Mouse (Mus musculus) megakaryocyte-erythroid progenitor cell, adult 5-6 weeks (primary cell): ENCODE results near the gene Ptma. TPM values are rescaled to one million over a fixed set of nuclear protein-coding genes. Genes with fewer than 3 reads are reported as not detected.
A peak's percentile ranks its signal among the peaks of the same experiment; 100 is the strongest.

Experiments used
- ATAC-seq: replicated peaks from 2 replicates; pipeline ENCODE4 v1.8.0; 2016; ENCODE audit warnings: mild to moderate bottlenecking, inconsistent platforms; ENCODE audit not compliant: severe bottlenecking, poor library complexity, low FRiP score, low TSS enrichment
- total RNA-seq, 2 experiments: library from RNA; stranded (forward) in 1 of 2; stranded (reverse) in 1 of 2; fragments of 200-1000, 215-1000 nt in 1 of 2; fragments of >200 nt in 1 of 2; fragmentation: Nextera tagmentation in 1 of 2; gene quantifications; 2 replicates each; pipeline ENCODE4 v1.2.3; 2014 to 2017

The Ptma gene
- total RNA-seq, 2 experiments from 2014 or later = 3,273 to 4,983 TPM

DNA sequence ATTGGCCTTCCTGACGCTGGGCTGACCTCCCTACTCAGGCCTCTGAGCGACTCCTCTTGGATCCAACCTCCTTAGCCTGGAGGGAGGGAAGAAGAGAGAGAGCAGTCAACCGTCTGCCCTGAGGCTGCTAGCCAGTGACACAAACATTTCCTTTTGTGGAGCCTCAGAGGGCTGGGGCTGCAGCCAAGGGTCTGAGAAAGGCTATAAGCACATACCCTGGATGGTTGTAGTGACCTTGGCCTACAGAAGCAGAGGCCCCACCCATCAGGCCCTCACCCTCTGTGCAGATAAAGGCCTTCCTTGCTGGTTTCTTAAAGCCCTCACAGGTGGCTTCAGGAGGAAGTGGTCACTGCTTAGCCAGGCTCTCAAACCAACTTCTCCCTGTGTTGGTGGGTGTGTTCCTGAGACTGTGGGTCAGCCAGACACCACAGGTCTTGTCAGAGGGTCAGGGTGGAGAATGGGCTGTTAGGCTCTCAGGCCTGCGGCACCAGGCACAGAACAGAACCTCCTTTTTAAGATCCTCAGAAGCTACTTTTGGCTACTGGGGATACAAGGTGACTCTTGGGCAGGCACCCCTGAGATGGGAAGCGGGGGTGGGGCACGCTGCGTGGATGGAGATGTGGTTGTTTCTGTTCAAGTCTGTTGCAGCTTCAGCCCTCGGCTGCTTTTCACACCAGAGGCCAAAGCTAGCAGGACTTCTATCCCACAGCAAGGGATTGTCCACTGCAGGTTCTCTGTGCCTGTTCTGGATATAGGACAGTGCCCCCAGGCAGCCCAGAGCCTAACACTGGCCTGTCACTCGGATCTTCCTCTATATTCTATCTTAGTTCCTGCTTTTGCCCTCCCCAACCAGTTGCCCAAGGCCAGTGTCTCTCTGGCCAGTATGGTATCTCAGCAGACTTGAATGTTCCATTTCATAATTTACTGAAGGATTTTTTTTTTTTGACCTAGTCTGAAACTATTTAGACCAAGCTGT, 34.1 kb upstream of the Ptma start:
- ATAC-seq = 0 out of 2 replicates have a peak, but pooled peaks have one; percentile 32

- no peak for ATAC-seq
Measured at GRCm38 (mm10) chr1:86493783-86494182, 32.7 kb upstream of the Ptma start.

DNA sequence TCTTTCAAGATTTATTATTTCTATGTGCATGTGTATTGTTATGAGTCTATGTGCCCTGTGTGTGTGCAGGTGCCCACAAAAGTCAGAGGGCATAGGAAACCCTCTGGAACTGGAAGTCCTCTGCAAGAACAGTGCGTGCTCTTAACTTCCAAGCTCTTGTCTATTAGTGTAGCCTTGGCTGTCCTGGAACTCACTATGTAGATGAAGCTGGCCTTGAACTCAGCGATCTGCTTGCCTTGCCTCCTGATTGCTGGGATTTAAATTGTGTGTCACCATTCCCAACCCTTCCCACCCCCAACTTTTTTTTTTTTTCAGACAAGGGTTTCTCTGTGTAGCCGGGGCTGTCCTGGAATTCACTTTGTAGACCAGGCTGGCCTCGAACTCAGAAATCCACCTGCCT, 30.2 kb upstream of the Ptma start:
- ATAC-seq = no peak

- ATAC-seq = no peak
Measured at GRCm38 (mm10) chr1:86497361-86497760, 29.2 kb upstream of the Ptma start.

DNA sequence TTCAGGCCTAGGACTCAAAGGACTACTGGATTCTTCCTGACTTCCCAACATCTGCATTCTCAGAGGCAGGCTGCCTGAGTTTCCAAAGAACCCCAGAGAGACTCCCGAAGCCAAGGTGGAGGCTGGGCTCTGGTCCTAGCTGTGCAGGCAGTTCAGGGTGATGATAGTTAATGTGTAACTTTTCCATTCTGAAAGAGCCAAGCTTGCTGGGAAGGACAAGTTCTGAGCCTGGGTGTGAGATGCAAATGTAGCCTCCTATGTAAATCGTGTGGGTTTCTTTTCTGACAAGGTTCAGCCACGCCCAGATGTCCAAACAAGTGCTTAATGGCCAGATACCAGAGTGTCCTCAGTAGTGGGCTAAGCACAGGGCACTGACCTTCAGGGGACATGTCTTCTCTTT, 28.5 kb upstream of the Ptma start:
- ATAC-seq = no peak

DNA sequence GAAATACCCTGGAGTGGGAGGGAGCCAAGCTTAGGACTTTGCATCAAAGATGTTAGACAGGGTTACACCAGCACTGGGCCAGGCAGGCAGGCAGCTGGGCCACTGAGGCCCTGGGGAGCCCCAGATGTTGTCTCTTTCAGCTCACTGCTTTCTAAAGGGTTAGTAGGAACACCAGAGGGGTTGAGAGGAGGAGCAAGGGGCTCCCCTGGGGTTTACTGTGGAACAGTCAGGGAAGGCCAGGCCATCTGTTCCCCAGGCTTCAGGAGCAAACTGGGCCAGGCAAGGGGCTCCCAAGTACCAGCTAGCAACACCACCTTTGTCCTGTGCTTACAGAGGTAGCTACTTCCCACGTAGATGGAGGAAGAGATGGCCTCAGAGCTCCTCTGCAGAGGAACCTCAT, 27.9 kb upstream of the Ptma start:
- no peak for ATAC-seq

DNA sequence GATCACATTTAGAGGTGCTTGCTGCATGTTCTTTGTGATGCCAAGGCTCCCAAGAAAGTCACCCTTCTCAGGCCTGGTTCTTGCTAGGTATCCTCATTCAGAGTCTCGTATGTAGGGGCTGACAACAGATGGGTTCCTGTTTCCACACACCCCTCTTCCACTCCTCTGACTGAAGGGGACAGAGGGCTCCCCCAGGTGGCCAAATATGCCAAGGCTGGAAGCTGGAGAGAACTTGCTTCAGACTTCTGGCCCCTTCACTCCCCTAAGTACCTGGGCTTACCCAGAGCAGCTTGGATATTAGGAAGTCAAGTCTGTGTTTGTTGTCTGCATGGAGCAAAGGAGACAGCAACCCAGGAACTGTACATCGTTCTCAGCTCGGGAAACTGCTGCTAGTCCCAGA, 26.6 kb upstream of the Ptma start:
- no peak for ATAC-seq

- no peak for ATAC-seq
Measured at GRCm38 (mm10) chr1:86500681-86501080, 25.8 kb upstream of the Ptma start.

GRCm38 (mm10) chr1:86501114-86501532, 25.4 kb upstream of the Ptma start:
- ATAC-seq = peak; percentile 36

GRCm38 (mm10) chr1:86501559-86501958, 25.0 kb upstream of the Ptma start:
- peak; percentile 22 for ATAC-seq

DNA sequence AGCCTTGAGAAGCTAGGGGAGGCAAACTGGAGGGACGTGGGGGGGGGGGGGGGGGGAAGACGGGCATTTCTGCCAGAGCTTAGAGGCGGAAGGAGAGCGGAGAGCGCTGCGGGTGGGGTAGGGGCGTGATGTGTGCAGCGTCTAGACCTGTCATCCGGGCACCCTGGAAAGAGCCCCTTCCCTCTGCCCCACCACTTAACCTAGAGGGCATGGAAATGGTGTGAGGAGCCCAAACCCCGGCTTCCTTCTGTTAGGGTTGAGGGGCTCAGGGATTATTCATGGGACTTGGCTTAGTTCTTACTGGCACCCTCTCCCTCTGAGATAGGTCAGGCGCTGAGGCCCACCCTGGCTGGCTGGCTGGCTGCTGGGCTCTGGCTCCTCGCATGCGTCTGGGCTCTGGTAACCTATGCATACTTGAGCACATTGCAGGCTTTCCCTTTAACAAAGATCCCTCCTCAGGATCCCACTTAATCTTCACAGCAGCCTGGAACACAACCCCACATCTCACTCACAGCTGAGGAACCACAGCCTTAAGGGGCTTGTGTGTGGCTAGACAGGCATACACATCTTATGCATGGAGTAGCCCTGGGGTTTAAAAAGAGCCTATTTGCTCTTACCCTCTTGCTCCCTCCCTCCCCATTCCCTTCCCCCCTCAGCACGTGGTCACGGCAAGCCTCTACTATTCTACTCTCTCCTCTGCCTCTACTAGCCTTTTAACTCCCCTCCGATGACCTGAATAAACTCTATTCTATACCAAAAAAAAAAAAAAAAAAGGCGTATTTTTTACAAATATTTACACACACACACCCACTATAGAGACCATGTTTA, 24.1 kb upstream of the Ptma start:
- no peak for ATAC-seq

GRCm38 (mm10) chr1:86503165-86503747, 23.3 kb upstream of the Ptma start:
- ATAC-seq = no peak

DNA sequence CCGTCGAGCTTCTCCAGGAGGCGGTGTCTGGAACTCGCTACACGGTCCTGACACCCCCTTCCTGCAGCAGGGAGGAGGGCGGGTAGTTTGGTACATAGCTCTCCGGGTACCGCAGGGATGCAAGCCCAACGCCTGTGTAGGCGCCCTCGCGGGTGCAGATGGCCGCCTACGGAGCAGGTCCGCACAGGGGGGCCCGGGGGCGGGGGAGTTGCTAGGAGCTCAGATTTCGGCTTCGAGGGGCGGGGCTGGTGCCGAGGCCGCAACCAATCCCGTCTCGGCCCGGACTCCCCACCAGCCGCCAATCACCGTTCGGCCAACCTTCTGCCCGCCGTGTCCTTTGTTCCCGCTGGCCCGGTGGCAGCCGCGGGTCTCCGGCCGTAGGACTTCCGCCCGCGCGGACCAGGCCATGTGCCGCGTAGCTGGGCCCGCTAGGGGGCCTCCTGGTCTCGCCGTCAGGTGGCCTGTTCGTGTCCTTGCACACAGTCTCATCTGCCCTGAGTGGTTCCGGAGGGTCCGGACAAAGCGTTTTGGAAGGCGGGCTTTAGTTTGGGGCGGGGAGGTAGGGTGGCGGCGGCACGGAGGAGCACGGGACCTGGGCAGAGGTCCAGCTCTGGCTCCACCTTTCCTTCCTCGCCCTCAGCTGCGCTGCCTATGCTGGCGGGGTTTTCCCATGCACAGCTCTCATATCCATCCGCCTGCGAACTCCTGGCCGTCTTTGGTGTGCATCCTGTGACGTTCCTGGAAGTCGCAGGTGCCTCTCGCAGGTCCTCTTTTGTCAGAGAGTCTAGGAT, 22.4 kb upstream of the Ptma start:
- ATAC-seq = peak; percentile 64

DNA sequence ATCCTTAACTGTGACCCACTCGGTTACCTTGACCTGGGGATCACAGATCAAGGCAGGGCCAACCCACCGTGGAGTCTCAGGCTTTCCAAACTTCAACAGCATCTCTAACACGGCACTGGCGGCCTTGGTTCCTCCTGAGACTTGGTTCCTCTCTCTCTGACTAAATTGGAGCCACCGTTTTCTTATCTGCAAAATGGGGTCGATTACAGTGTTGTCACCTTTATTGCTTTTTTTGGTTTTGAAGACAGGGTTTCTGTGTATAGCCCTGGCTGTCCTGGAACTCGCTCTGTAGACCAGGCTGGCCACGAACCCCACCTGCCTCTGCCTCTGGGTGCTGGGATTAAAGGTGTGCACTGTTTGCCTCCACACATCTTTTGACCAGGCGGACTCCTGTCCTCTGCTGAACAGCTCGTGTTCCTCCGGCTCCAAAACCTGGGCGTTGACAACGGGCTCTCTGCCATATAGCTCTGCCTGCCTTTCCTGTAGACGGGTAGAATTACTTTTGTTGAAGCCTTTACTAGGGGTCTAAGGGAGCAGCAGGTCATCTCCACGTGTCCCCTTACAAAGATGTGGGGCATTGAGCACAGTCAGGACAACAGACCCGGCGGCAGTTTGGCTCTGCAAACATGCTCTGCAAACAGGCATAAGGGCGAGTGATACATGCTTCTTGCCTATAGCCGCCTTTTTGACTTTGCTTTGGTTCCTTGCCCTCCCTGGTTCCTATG, 21.7 kb upstream of the Ptma start:
- no peak for ATAC-seq

DNA sequence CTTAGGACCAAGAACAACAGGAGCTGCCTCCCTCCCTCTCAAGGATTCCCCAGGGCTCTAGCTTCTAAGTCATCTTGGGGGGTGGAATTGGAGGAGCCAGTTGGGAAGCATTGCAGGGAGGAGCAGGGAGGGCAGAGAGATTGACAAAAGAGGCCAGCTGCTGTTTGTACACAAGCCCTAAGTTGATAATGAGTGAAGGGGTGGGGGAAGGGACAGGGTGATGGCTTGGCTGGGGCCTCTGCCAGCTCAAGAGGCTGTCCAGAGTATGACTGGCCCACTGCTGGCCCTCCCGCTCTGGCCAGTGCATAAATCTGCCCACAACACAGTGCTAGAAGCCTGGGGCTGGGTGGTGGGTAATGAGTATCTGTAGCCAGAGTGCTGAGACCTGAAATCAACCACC, 21.1 kb upstream of the Ptma start:
- no peak for ATAC-seq

GRCm38 (mm10) chr1:86506420-86506819, 20.1 kb upstream of the Ptma start:
- no peak for ATAC-seq

DNA sequence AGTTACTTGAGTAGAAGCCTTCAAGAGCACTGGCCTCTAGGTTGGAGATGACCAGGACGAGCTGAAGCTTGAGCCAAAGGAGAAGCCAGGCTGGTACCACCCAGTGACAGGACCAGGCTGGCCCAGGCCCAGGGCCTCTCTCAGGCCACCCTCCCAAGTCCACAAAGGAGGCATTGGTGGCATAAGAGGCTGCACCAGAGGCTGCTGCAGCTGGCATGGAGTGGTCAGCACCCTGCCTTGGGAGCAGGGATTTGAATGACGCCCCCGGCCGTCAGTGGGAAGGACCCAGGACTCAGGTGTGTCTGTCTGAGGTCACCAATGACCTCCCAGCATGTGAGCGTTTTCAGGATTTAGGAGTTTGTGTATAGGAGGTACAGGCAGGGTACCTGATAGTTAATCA, 18.7 kb upstream of the Ptma start:
- no peak for ATAC-seq

DNA sequence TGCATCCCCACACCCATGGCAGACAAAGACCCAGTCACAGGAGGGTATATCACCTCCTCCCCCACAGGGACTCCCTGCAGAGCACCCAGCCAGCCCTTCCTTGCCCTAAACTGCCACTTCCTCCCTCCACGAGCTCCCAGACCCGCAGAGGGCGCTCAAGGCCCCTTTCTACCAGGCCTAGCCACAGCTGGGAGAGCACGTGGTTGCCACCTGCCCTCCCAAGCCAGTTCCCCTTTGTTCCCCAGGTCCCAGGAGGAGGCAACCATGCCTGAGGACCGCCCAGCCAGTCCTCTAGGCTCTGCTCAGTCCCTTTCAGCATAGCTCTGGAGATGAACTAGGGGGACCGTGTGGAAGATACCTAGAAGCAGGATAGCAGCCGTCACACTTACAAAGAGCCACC, 17.1 kb upstream of the Ptma start:
- ATAC-seq = peak; percentile 88

GRCm38 (mm10) chr1:86510266-86510665, 16.3 kb upstream of the Ptma start:
- no peak for ATAC-seq
